Mouse (Mus musculus): ENCODE results near the gene Smap2.

DNA sequence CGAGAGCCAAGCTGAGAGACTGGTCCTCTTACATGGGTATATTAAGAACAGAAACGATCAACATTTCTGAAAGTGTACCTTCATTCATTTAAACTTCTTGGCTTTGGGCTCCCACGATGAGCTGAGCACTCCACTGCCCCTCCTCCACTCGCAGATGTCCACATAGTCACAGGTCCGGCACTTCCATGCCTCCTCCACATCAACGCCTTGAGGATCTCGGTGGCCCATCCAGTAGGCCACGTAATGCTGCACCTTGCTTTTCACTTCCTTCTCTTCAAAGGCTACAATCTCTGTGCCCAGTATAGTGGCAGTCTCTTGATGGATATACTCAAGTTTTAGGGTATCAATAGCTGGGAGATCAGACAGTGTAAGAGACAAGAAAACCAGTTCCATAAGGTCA, 95.6 kb downstream of the Smap2 start:
- TF ChIP-seq CTCF (conservative IDR thresholded peaks at IDR 0.05 in 1 of 2, IDR thresholded peaks at IDR 0.05 in 1 of 2; ENCODE audit: low read depth in 2 of 2, low read length in 2 of 2) (no peak), POLR2A (IDR thresholded peaks at IDR 0.05; ENCODE audit: low read depth, low read length) (no peak), CHD2 (IDR thresholded peaks at IDR 0.05; ENCODE audit: low read length) (no peak), MAX (IDR thresholded peaks at IDR 0.05; ENCODE audit: low read length) (no peak), TCF12 (IDR thresholded peaks at IDR 0.05; ENCODE audit: low read depth, low read length) (no peak), EP300 (IDR thresholded peaks at IDR 0.05; ENCODE audit: low read length) (no peak), RAD21 (IDR thresholded peaks at IDR 0.05; ENCODE audit: low read depth, low read length) (no peak), NELFE (IDR thresholded peaks at IDR 0.05; ENCODE audit: low read depth, low read length) (no peak), HCFC1 (IDR thresholded peaks at IDR 0.05; ENCODE audit: low read depth, low read length) (no peak), MXI1 (IDR thresholded peaks at IDR 0.05; ENCODE audit: low read depth, low read length) (no peak)
